Mouse (Mus musculus): ENCODE results near the gene Best2.

Best2 gene

GRCm38 (mm10) chr8:84966603-84967002, 47.7 kb downstream of the Best2 start:
- no peak for DNase-seq (ENCODE audit: low spot score)

DNA sequence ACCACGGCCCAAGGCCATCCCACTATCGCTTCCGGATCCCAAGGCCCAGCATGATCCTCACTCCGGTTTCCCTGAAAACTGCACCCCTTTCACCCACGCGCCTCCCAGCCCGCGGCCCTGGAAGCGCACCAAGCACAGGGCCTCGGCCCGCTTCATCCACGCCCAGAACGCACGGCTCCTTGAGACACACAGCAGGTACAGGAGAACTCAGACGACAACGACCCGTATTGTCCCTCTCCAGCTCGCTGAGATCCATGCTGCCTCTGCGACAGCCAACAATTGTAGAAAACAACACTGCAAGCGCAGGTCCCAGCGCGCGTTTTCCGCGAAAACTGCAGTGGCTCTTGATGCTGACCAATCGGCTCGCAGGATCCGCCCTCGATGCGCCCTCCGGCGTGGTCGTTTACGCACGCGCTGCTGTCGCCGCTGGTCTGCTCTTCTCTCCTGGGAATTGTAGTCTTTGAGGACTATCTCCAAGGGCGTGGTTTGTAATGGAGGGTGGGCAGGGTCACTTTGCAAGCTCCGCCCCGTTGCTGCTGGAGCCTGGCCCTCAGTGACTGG, 48.5 kb downstream of the Best2 start:
- DNase-seq (ENCODE audit: low spot score) = peak; percentile 97

GRCm38 (mm10) chr8:84963952-84964351, 50.4 kb downstream of the Best2 start:
- DNase-seq (ENCODE audit: low spot score) = no peak

DNA sequence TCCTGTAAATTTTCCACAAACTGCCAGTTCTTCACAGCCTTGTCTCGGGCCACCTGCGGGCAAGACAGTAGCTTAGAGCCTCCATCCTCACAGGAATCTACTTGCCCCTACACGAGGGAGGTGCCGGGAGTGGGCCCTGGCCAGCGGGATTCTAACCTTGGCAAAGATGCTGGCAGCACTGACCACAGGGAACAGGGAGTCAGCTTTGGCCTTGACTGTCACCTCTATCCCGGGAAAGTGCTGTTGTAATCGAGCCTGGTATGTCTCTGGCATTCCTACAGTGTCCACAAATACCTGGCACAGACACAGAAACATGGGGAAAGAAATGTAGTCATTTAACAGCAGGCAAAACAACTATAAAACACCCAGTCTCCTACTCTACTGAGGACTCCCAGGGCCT, 54.5 kb downstream of the Best2 start:
- peak; percentile 96 for DNase-seq (ENCODE audit: low spot score)

All from adipocyte (in vitro differentiated cells).